ENCODE assay signal across 7 mouse cellular contexts in the genomic region with DNA sequence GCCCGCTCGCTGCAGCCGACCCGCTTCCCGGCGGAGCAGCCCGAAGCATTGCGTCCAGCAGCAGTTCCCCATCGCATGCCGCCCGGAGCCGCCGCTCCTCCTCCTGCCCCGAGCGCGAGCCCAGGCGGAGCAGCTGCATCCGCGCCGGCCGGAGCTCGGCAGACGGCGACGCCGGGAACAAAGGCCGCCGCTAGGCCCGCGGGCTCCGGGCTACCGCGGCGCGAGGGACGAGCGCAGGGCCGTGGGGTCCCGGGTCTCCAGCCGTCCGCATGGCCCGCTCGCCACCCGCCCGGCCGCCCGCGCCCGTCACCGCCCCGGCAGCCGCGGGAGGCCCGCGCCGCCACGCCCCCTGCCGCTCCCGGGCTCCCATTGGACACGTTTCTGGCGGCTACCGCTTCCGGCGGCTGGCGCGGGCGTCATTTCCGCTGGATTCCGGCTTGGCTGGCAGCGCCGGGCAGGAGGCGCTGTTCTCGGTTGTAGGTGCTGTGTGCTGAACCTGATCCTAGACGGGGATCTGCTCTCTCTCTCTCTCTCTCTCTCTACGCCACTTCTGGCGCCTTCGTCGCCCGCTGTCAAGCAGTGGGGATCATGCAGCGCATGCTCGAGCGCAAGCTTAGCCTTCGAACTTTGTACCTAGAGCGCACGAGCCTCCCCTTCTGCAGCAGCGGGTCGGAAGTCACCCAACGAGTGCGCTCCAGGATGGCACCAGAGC. TPM values are rescaled to one million over a fixed set of nuclear protein-coding genes. Genes with fewer than 3 reads are reported as not detected.
DNase-seq lines count a peak whose midpoint lies in the region; ATAC-seq lines count a peak whose summit lies in the region.

Gene Ap1ar (minus strand): TSS at position 370 of the 712 bp plus-strand sequence.

- H3K4me1 ChIP-seq in intestine, embryonic 15.5 days (replicated peaks) = 0 out of 2 replicates have a peak, but pooled peaks cover 9% of the 10 kb centered on the region
- peaks cover 27% of the 10 kb centered on the region for H3K4me1 ChIP-seq in midbrain, embryonic 10.5 days

- H3K9me3 ChIP-seq in intestine, embryonic 15.5 days = no peaks in the 10 kb centered on the region
- no peaks in the 10 kb centered on the region for H3K9me3 ChIP-seq in midbrain, embryonic 10.5 days (replicated peaks)

- H3K4me2 ChIP-seq in intestine, embryonic 15.5 days (replicated peaks) = peak within 1 kb of the TSS; percentile 54

- intact Hi-C loops in gastrocnemius, postnatal 36 days (cut with DNase I) = loop anchor here (5.0 kb wide), 1 partner anchor 45 kb away; no protein-coding TSS in a partner anchor
- intact Hi-C loops in left cerebral cortex, postnatal 25 days (cut with DNase I) = loop anchor here (5.0 kb wide), 1 partner anchor 110 kb away; no protein-coding TSS in a partner anchor

- peak within 1 kb of the TSS; percentile 95 for H3K27ac ChIP-seq in intestine, embryonic 15.5 days
- H3K27ac ChIP-seq in midbrain, embryonic 10.5 days (replicated peaks) = peak within 1 kb of the TSS; percentile 95

- H3K4me3 ChIP-seq in intestine, embryonic 15.5 days (replicated peaks) = peak within 1 kb of the TSS; percentile 56
- peak within 1 kb of the TSS; percentile 97 for H3K4me3 ChIP-seq in midbrain, embryonic 10.5 days

- H3K27me3 ChIP-seq in intestine, embryonic 15.5 days (replicated peaks) = no peaks in the 10 kb centered on the region
- H3K27me3 ChIP-seq in midbrain, embryonic 10.5 days (ENCODE audit: low read depth, poor library complexity, severe bottlenecking) = no peaks in the 10 kb centered on the region

- peak; percentile 93 for ATAC-seq in intestine, embryonic 15.5 days

- no peaks in the 10 kb centered on the region for H3K36me3 ChIP-seq in intestine, embryonic 15.5 days
- 0 out of 2 replicates have a peak, but pooled peaks cover 11% of the 10 kb centered on the region for H3K36me3 ChIP-seq in midbrain, embryonic 10.5 days

- H3K9ac ChIP-seq in intestine, embryonic 15.5 days = peak within 1 kb of the TSS; percentile 67

- DNase-seq in adrenal gland, adult 18-20 months (ENCODE audit: low spot score in 2 of 2) = peak; percentile 96 to 97
- peak; percentile 97 for DNase-seq in embryo, embryonic 11 days
- peak; percentile 93 to 94 for DNase-seq in gastrocnemius, postnatal 36 days
- DNase-seq in left cerebral cortex, postnatal 25 days (ENCODE audit: low spot score in 2 of 2) = peak; percentile 96 to 97
- DNase-seq in midbrain, embryonic 10.5 days (ENCODE audit: low spot score) = peak; percentile 97
- peak; percentile 95 for DNase-seq in right cerebral cortex, postnatal 4 days

- 0% methylated on average over 89 of the region's 89 CpGs for WGBS in intestine, embryonic 15.5 days
- under 1% methylated on average over 89 of the region's 89 CpGs for WGBS in midbrain, embryonic 10.5 days

RNA-seq across cellular contexts. Expression of gene Ap1ar, which starts in this region (rescaled TPM):
- 10 to 100 TPM; 25.7 to 33.4 TPM for total RNA-seq in adrenal gland, adult 18-20 months (2021)
- 10 to 100 TPM; 19.6 to 20.9 TPM for total RNA-seq in gastrocnemius, postnatal 36 days (2021)
- polyA plus RNA-seq in intestine, embryonic 15.5 days (2015; fragmentation: Nextera tagmentation; extraction: Ambion mirVana) = 97.5 and 105 TPM in 2 replicates
- total RNA-seq in left cerebral cortex, postnatal 25 days (2021) = 10 to 100 TPM; 80.8 to 90.6 TPM
- polyA plus RNA-seq in midbrain, embryonic 10.5 days (2016; fragmentation: Nextera tagmentation; extraction: Ambion mirVana) = 54.6 and 54.8 TPM in 2 replicates

Comparison
In these comparisons a context has a peak if more than half of its experiments do, and no peak if none do; other contexts are left out.
1. Peak in every context shown above with its lines: DNase-seq, ATAC-seq, H3K4me3 ChIP-seq and H3K27ac ChIP-seq.